Mouse (Mus musculus): ENCODE measurements at regions not wholly inside any gene's neighbourhood (a gene's known extent, or its start where the extent isn't known, plus 50 kb on each side); places are given as distances from the start of the nearest gene placed in this dataset.

DNA sequence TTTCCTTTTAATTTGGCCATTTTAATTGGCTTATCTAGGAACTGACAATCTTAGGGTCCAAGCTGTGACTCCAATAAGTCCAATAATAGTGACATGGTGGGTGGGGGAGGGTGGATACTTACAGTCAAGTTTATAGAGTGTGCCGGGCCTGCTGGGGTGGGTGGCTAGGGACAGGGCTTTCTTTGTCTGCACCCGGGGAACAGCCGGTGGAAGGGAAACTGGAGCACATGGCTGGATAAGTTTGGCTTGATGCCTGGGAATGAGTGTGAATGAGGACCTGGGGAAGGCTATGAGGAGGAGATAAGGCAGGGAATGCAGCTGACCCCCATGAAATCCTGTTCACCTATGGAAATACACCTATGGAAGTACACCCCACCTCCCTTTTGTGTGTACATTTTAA is 81.7 kb upstream of the Cers4 start:
- no peak for DNase-seq (ENCODE audit: extremely low spot score in 1 of 2, low spot score in 1 of 2)

- DNase-seq (ENCODE audit: extremely low spot score in 1 of 2, low spot score in 1 of 2) = no peak
These were observed 81.0 kb upstream of the Cers4 start for GRCm38 (mm10) chr8:4411836-4412235.

DNA sequence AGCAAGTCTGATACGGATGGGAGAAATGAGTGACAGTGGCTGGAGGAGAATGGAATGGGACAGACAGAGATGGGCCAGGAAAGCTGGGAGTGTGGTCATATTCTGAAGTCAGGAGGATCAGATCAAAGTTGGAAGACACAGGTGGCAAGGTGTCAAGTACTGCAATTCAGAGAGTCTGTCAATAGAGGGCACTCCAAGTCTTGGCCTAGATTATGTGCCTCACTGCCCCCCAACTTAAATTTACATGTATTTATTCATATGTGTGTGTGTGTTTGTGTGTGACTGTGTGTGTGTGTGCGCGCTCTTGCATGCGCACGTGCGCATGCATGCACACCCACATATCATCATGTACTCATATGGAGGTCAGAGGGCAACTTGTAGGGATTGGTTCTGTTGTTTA is 79.6 kb upstream of the Cers4 start:
- peak; percentile 15 to 16 for DNase-seq (ENCODE audit: extremely low spot score in 1 of 2, low spot score in 1 of 2)

DNA sequence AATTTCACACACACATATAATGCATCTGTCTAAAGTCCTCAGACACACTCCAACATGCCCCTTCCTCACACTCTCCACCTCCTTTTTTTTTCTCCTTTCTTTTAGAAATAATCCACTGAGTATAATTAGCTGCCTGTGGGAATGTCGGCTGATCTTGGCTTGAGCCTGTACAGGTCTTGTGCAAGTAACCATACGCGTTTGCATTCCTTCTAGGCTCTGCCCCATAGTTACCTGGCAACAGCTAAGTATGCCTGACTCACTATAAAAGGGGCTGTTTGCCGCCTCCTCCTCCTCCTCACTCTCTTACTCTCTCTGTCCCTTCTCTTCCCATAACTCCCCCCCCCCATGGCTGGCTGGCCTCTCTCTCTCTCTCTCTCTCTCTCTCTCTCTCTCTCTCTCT is 79.1 kb upstream of the Cers4 start:
- DNase-seq (ENCODE audit: extremely low spot score in 1 of 2, low spot score in 1 of 2) = no peak

DNA sequence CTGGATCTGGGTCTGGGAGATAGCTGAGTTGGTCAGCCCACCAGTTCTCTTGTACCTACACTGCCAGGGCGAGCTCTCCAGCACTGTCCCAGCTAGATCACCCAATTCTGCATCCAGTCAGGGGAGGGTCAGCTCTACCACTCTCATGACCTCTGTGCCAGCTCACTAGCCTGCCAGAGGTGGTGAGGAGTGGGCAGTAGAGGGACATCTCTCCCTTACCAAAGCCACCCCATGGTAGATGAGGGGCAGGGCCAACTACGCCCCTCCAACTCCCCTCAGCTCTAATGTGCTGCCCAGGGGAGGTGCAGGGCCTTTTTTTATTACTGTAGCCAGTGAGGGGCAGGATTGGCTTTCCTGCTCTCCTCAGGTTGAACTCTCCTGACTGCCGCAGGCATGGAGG is 75.7 kb upstream of the Cers4 start:
- DNase-seq (ENCODE audit: extremely low spot score in 1 of 2, low spot score in 1 of 2) = no peak

DNA sequence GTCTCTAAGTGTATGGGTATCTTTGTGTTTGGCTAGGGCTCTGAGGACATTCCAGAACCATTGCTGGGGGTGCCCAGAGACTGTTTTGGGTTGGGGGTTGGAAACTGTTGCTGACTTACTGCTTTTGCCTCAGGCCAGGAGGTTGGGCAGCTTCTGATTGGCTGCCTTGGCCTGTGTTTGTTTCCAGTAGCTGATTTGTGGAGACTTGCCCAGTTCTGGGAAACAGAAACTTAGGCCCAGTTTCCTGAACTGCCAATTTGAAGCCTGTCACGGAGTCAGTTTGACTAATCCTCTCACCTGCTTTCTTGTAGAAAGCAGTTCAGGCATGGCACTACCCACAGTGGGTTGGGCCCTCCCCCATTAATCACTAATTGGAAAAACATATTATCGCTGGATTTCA is 59.7 kb upstream of the Cers4 start:
- DNase-seq (ENCODE audit: extremely low spot score in 1 of 2, low spot score in 1 of 2) = no peak

DNA sequence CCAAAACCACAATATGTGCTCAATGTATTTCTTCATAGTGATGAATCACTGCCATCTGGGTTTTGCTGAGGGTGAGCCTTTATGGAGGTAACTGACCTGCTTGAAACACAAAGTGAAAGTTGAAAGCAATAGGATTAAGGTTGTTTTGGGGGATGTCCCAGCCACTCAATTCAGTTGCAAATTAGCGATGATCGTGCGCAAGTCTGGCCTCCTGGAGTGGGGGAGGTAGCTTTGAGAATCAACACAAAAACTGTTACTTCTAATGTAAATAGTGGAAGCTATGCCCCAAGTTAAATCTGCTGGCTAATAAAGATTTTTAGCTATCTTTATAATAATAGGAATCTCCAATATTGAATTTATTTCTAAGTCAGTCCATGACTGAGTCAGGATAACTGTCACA is 56.3 kb upstream of the Cers4 start:
- no peak for DNase-seq (ENCODE audit: extremely low spot score in 1 of 2, low spot score in 1 of 2)

All from layer of hippocampus, postnatal 25 days (tissue).